Mouse (Mus musculus) gastrocnemius, adult 18-20 months (tissue): ENCODE measurements around the gene Mrps14. TPM values are rescaled to one million over a fixed set of nuclear protein-coding genes. Genes with fewer than 3 reads are reported as not detected.
A peak's percentile ranks its signal among the peaks of the same experiment; 100 is the strongest.

Experiments used
- DNase-seq: peaks from one replicate; pipeline ENCODE4 v3.0.0; 2021; ENCODE audit warnings: low spot score
- long read RNA-seq, 2 experiments: library from polyadenylated mRNA; stranded (forward); transcript quantifications; one replicate each; pipeline ENCODE4 v2.0.0; 2021
- total RNA-seq, 2 experiments: library from RNA; stranded (reverse); gene quantifications; 2 replicates each; pipeline ENCODE4 v1.2.3; 2021

The Mrps14 gene
- 10 to 100 TPM; 68.9 to 74.9 TPM for total RNA-seq
- long read RNA-seq, experiment 1, transcript Mrps14-203 (3 exons, 2,999 nt), result major isoform, 160 of 173 reads
- long read RNA-seq, experiment 1, partial matches to known transcripts, result 5 of 173 reads
- long read RNA-seq, experiment 1, other reads (novel, unspliced or antisense), result 7 of 173 reads
- long read RNA-seq, experiment 2, transcript Mrps14-203 (3 exons, 2,999 nt), result major isoform, 114 of 124 reads
- long read RNA-seq, experiment 2, partial matches to known transcripts, result 7 of 124 reads
- long read RNA-seq, experiment 2, other reads (novel, unspliced or antisense), result 3 of 124 reads

DNA sequence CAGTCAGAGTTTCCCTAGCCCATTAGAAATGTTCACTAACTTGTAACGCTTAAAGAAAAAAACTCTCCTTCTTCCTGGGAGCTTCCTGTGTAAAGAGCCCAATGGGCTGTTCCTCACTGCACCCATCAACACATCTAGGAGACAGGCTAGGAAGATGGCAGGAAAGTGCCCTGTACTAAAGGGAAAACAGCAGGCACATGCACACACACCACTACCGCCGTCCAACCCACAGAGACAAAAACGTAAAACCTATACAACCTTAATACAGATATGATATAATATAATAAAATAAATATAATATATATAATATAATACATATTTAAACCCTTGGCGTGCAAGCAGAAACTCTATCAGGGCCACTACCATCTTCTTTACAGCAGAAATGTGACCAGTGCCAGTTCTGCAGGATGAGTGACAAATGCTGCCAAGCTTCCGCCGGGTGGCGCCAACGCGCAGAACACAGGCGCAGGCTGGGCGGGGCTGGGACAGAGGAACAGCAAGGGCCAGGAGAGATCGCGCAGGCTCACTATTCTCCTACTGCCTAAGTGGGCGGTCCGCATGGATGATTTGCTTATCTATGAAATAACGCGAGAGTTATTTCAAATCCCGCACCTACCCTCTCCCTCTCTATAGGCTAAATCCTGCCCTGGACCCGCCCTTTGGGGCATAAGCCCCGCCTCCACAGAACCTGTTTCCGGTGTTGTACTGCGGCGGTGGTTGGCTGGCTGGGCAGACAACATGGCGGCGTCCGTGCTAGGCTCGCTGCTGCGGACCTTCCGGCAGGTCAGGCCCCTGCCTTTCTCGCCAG, at the start of gene Mrps14:
Mrps14 (plus strand) TSS at position 687 of the 808 bp plus-strand sequence.
- peak; percentile 99 for DNase-seq

DNA sequence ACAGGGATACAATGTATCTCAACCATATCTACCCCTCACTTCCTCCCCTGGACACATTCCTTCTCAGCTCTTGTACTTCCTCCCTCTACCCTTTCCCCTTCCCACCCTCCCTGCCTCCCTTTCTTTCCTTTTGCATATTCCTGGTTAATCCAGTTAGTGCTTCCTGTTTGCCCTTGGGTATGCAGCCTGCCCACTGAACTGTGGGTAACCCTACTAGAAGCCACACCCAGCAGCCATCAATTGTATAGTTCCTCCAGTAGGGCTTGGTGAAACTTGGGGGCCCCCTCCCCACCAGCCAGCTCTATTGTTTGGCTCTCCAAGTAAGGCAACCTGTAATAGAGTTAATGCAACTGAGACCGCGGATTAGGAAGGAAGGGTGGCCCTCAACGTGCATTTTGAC, 49.4 kb upstream of the Mrps14 start:
- DNase-seq, result no peak

DNA sequence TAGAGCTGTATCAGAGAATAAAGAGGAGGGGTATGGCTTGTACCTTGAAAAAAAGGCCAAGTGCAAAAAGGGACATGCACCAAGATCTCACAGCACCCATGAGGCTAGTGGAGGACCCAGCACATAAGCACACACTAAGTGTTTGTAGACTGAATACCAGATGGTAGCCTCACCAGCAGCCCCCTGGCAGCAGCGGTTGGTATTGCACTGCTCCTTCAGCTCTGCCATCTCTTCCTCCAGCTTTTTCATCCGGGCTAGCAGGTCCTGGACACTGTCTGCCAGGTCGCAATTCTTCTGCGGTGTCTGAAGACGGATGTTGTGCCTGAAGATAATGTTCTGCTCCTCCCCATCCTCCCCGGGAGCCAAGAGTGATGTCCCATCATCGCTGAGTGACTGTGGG, 47.7 kb upstream of the Mrps14 start:
- DNase-seq, result no peak

DNA sequence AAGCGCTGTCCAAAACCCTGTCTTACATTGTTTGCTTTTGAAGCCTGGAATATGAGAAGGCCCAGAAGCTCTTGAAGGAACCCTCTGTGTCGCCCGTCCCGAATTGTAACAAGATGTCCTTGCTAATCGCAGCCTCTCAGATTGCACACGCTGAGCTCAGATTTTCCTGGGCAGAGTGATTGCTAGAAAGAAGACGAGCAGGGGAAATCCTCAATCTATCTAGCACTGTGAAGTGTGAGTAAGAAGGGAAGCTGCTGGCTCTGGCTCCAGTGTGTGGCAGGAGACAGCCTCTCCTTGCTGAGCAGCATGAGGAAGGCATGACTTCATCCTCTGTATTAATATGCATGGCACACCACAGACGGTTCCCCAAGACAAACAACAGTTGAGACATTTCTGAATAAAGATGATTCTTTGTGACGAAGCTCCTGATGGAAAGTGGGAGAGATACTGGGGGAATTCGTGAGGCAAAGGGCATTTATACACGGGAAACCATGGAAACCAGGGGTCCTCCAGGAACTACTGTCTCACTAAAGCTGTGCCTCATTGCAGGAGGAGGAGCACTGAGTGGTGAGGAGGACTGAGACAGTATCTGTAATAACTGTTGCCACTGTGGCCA, 45.6 kb upstream of the Mrps14 start:
- DNase-seq, result no peak

DNA sequence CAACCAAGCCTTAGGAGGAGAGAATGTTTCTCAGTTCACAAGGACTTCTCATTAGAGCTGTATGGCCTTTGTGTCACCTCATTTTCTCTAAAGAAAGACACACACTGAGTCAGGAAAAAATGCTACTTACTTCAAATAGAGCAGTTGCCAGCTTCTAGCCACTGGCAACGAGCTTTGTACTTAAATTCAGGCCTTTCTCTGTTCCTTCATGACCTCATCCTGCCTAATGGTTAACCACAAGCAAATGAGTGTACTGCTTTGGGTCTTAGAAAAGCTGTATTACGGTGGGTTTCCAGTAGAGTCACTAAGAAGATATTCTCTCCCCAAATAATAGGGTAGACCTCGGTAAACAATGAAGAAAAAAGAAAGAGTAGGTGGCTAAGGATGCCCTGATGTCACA, 44.3 kb upstream of the Mrps14 start:
- no peak for DNase-seq

DNA sequence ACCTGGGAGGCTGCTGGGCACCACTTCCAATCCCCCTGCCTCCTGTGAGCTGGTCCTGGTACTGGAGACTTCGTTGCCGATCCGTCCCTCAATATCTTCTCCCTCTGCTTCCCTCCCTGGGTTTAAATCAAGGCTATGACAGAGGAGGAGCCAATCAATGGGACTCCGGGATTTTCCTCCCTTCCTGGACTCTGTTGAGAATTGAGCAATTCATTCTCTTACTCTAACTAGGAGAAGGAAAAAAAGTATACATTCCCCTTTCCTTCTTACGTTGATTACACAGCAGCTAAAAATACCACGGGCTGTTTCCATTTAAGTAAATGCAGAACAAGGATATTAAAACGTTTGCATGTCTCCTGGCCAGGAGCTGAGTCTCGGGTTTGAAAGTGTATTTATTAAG, 41.5 kb upstream of the Mrps14 start, which contains the start of gene Tnn:
Tnn (minus strand) TSS at position 101 of the 400 bp plus-strand sequence.
- no peak for DNase-seq

DNA sequence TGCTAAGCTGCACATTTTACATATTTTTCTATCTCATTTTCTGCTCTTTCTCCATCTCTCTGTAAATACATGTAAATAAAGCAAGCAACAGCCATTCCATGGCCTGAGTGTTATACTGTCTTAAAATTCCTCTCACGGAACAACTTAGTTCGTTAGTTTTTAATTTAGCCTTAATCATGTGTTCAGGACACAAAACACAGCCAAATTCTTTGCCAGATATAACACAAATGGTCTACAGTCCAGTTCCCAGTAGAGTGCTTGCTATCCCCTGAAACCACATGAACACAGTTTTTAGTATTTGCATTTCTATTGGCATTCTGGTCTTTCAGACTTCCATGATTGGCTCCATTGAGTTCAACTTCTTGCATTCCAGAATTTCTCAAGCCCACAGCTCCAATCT, 36.8 kb upstream of the Mrps14 start:
- no peak for DNase-seq

DNA sequence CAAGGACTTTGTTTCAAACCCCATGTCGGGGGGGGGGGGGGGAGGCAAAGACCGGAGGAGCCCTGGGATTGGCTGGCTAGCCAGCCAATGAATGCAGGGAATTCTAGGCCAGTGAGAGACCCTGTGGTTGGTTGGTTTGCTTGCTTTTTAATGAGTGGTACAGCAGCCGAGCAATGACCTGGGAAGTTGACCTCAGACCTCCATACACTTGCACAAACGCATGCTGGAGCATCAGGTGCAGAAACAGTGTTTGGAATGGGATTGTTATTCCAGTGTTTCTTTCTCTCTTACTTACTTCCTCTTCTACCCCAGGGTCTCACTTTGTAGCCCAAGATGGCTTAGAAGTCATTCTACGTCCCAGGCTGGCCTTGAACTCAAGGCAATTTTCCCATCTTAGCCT, 28.4 kb upstream of the Mrps14 start:
- DNase-seq, result no peak

DNA sequence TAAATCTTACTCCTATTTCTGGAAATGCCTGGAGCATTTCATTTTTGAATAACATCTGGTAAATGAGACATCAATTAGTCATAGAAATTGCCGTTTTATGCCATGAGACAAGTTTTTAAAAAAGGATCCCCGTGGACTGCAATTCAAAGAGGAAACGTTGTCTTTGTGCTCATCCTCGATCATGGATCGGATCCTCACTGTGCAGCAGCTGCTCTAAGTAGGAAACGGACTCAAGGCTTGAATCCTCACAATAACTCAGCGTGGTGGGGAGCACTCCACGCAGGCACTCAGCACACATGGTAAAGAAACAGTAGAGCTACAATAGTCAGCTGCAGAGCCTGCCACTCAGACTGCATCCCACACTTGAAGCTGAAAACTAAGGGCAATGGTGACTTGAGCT, 18.1 kb upstream of the Mrps14 start:
- DNase-seq, result no peak

DNA sequence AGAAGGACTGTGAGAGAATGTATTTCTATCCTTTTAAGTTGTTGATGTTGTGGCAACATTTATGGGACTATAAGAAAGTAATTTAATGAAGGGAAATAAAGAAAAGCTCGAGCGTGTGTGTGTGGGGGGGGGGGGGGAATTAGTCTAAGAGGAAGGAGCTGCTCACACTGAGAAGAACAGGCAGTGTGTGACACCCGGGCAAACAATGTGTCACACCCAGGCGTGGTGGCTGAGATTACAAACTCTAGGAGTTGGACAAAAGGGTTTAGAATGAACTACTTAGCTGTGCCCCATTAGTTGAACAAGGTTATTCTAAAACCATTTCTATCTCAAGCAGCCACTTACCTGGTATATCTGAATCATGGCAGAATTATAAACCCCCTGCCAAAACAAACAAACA, 13.8 kb upstream of the Mrps14 start:
- DNase-seq, result no peak

DNA sequence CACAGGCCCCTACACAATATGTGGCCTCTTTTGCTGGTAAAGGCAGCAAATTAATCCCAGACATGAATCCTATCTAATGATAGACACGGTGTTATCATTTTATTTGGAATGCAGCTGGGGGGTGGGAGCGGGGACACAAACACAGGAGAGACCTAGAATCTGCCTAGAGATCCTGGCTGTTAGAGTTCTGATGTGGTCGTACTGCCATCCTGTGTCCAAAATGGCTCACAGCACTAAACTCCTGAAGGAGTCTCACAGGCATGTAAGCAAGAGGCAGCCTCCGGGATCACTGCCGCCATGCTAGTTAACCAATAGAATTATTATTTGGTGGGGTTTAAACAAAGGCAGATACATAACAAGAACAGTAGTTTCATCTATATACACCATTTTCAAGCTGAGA, 10.5 kb upstream of the Mrps14 start:
- no peak for DNase-seq

DNA sequence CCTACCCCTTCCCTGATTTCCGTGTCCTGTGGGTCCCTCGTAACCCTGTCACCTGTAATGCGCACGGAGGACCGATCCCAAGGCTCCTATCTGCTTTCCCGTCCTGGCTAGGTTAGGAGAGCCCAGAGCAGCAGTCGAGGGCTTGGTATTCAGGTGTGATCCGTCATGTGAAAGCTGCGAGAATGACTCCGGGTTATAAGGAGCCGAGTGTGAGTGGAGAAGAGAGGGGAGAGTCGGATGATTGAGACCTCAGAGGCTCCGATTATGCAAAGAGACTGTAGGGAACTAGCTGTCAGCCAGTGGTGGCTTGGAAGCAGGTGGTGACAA, 285 bp downstream of the Mrps14 start:
- no peak for DNase-seq

DNA sequence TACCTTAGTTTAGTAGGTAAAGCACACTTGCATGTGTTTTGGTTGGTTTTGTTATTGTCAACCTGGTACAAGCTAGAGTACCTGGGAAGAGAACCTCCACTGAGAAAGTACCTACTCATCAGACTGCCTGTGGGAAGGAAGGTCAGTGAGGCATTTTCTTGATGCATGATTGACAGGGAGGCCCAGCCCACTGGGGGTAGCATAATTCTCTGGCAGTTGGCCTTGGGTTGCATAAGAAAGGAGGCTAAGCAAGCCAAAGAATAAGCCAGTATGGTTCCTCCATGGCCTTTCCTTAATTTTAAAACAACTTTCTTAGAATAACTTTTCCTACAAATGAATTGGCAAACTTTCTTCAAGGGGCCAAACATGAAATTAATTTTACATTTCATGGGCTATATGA, 10.5 kb downstream of the Mrps14 start:
- no peak for DNase-seq

DNA sequence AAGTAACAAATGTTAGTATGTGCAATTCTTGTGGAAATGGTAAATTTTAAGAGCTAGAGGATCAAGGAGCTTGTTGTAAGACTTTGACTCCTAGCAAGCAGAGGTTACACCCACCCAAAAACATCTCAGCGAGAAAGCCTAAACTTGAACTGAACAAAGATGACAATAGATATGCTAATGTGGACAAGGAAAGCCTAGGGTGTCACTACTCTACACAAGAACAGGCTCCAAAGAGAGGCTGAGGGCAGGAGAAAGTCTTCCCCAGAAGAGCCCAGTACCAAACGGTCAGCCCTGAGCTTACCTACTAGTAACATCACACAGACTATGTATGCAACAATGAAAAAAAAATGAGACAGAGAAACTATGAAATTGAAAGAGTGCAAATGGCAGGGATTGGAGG, 14.8 kb downstream of the Mrps14 start:
- DNase-seq, result no peak

DNA sequence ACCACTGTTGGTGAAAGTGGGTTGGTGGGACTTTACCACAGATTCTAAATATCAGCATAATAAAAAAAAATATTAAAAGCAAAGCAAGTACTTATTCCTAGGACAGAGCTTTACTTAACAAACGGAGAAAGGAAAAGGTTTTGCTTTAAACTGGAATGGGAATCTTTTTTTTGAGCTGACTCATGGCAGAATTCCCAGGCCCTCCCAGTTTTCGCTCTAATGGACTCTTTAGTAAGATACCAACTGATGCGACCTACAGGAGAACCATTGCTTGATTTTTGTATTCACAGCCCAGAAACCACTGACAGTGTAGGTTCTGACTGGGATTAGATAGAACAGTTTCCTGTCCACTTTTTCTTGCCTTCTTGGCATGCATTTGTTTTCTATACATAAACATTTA, 15.6 kb downstream of the Mrps14 start:
- DNase-seq, result no peak

DNA sequence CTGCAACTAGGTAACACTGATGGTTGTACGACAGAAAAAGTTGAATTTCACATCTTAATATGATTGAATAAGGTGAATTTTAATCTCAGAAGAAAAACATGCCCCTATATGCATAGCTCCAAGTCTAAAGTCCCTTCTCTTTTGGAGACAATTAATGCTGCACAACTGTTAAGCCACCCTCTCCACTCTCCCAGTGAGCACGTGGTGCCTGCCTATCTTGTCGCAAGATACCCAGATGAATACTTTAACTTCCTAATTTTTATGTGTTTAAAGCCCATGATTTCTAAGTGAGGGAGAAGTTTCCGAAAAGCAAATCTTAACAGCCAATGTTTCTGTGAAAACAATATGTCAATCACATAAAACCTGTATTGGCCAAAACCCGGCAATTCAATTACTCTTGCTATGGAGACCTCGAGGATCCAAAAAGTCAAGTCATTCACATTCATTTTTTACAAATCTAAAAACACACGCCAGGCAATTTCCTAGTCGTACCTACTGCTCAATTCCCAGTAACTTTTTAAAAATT, 16.6 kb downstream of the Mrps14 start:
- DNase-seq, result no peak

DNA sequence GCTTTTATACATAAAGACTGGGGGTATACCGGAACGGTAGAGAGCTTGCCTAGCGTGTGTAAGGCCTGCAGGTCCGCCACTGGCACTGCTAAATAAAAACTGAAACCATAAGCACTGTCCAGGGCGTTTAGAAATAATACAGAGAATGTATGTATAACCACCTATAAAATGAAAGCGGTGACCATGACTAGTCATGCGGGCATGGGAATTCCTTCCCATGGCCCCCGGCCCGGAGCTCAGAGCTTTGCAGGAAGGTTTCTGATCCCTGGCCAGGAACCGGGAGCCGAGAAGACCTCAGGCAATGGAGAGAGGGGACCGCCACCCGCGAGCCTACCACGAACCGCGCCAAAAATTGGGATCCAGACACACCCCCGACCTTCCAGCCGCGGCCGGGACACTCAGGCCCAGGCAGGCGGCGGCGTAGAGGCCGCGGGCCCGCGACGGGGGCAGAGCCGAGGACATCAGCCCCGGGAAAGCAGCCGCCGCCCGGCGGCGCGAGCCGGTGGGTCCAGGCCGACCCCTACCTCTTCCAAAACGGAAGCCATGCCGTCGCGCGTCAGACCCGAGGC, 17.2 kb downstream of the Mrps14 start:
- peak; percentile 42 for DNase-seq

DNA sequence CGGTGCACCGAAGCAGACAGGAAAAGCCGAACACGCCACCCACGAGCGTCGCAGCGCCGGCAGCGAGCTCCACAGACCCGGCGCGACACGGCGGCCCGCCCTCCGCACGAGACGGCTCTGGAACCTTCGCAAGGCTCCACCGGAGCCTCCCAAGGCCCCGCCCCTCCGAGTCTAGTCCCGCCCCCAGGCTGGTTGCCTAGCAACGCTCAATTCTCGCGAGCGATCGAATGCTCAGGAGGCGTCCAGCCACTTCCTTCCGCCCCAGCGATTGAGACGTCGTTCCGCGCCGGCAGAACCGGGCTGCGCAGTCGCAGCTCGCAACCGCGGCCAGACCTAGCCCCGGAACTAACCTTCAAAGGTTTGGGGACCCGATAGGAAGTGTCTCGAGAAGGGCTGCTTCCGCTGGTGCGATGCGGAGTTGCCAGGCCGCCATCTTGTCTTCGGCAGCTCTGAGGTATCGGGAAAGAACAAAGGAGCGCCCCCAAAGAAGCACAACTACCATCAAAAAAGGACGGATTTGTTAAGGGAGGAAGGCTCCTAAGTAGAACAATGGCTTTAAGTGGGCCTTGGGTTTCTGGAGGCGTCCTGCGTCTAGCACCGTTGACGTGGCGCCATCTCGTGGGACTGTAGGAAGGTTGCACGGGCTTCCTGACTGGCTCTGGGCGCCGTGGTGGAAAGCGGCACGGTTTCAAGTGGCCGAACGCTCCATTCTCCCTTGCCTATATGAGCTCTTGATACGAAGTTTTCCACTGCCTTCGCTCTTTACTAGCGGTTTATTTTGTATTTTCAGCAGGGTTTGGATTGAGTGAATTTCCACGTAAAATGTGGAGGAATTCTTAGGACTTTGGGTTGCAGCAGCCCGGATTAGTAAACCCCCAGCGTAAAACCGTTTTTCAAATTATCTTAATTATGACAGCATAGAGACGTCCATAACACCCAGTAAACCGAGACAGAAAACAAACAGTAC, 18.0 kb downstream of the Mrps14 start, which contains the start of gene Cacybp:
Cacybp (minus strand) TSS at position 173 of the 967 bp plus-strand sequence.
- peak; percentile 100 for DNase-seq

DNA sequence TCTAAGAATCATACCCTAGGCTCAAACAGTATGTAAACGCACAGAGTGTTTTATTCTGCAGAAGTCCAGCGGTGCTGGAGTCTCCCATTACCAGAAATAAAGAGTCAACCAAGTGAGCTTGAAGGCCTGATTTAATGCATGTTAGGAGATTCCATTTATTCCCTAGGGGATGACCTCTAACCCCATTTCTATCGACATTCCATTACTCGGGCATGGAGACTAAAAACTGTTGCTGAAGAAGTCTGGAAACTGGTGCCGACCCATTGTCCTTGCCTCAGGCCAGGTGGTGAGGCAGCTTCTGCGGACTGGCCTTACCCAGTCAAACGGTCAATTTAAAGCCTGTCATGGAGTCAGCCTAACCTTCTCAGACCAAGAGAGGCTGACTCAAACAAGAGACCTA, 19.2 kb downstream of the Mrps14 start:
- no peak for DNase-seq

DNA sequence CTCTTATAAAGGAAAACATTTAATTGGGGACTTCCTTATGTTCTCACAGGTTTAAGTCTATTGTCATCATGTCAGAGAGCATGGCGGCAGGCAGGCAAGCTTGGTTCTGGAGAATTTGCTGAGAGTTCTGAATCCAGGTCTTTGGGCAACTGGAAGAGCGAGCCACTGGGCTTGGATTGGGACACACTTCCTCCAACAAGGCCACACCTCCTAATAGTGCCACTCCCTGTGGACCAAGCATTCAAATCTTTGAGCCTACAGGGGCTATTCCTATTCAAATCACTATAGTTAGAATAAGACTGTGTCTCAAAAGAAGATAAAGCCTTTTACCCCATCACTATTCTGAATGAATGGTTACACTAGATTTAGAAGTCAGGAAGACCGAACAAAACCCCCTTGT, 22.9 kb downstream of the Mrps14 start:
- DNase-seq, result no peak

DNA sequence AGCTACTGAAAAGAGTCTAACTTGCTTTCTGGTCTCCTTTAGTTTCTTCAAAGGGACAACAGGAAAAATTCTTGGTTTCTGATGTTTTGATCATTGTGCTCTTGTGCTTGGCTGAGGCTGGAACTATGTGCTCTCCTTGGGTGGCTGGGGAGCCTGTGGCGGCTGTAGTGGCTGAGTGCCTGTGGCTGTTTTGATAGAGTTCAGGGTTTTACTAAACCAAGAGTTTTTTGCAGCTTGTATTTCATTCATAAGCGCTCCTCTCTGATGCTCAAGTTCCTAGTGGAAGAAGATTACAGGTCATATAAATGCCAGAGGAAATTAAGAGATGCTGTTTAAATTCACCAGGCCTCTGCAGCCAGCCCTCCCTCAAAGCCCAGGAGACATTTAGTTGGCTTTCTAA, 29.1 kb downstream of the Mrps14 start:
- no peak for DNase-seq
